Comparison of ENCODE assay signal across 9 mouse cellular contexts in genomic region chr11:120538955-120539284, GRCm38 (mm10). TPM values are rescaled to one million over a fixed set of nuclear protein-coding genes. Genes with fewer than 3 reads are reported as not detected.
DNase-seq lines count a peak whose midpoint lies in the region; ATAC-seq and TF ChIP-seq lines count a peak whose summit lies in the region.
"Had no signal": no experiment of that assay in that cellular context is flagged by ENCODE, and none has a peak within 500 bp of the region (broad histone marks: within the 10 kb centered on the region; RNA-seq: fewer than 3 reads in every experiment).

No protein-coding gene starts in this region.

- no peaks in the 10 kb centered on the region for H3K27me3 ChIP-seq in heart, adult 2 months (ENCODE audit: control insufficient read depth, insufficient read depth, low read length)
- no peaks in the 10 kb centered on the region for H3K27me3 ChIP-seq in MEL (ENCODE audit: control insufficient read depth in 1 of 2, insufficient read depth in 2 of 2, low read length in 2 of 2)
- peaks cover 6% of the 10 kb centered on the region; the same call in 1 of the 2 replicates for H3K27me3 ChIP-seq in hindbrain, embryonic 14.5 days (ENCODE audit: control insufficient read depth, insufficient read depth, low read length)

- H3K9me3 ChIP-seq in MEL (replicated peaks; ENCODE audit: insufficient read depth, low read length): no peaks in the 10 kb centered on the region
- no peaks in the 10 kb centered on the region for H3K9me3 ChIP-seq in hindbrain, embryonic 14.5 days (ENCODE audit: control insufficient read depth, low read length)

- no peak for TF ChIP-seq POLR2A in heart, adult 2 months (IDR thresholded peaks at IDR 0.05; ENCODE audit: insufficient read depth, low read depth, low read length)
- no peak for TF ChIP-seq POLR2A in MEL (IDR thresholded peaks at IDR 0.05; ENCODE audit: control insufficient read depth in 1 of 2, insufficient read depth in 1 of 2, low read depth in 1 of 2, low read length in 2 of 2, poor library complexity in 1 of 2)

- no peak for TF ChIP-seq EP300 in heart, adult 2 months (IDR thresholded peaks at IDR 0.05; ENCODE audit: insufficient read depth, low read depth, low read length)
- no peak for TF ChIP-seq EP300 in MEL (IDR thresholded peaks at IDR 0.05; ENCODE audit: low read depth in 1 of 2, low read length in 2 of 2)

- no peak for TF ChIP-seq RAD21 in MEL (IDR thresholded peaks at IDR 0.05; ENCODE audit: low read depth, low read length)

- intact Hi-C loops in heart, adult 2 months (cut with DNase I): loop anchor here (2.0 kb wide), 1 partner anchor 18 kb away; no protein-coding TSS in a partner anchor

- no peak for ATAC-seq in hindbrain, embryonic 14.5 days (ENCODE audit: low FRiP score)
- peak; percentile 74 for ATAC-seq in megakaryocyte progenitor cell, adult 5-6 weeks (replicated peaks; ENCODE audit: poor library complexity)

- no peaks in the 10 kb centered on the region for H3K79me2 ChIP-seq in heart, adult 2 months (replicated peaks; ENCODE audit: control insufficient read depth, insufficient read depth, low read length)
- H3K79me2 ChIP-seq in MEL (ENCODE audit: control insufficient read depth, insufficient read depth, low read length, poor library complexity): no peaks in the 10 kb centered on the region

- DNase-seq in heart, adult 2 months: no peak
- no peak for DNase-seq in heart, adult 9 months (ENCODE audit: low spot score in 2 of 2)
- DNase-seq in MEL (ENCODE audit: low read depth, low spot score): peak; percentile 67
- DNase-seq in hindbrain, embryonic 14.5 days (ENCODE audit: low spot score): no peak
- DNase-seq in cerebellum, postnatal 4 days (ENCODE audit: low spot score in 2 of 2): no peak
- no peak for DNase-seq in adrenal gland, adult (ENCODE audit: inconsistent age in 2 of 2, low spot score in 1 of 2)
- DNase-seq in Muller cell, postnatal 12 days (ENCODE audit: inconsistent ontology term): no peak

- no peak overlapping the region for H3K4me3 ChIP-seq in heart, adult 2 months
- no peak overlapping the region for H3K4me3 ChIP-seq in MEL (ENCODE audit: control insufficient read depth in 1 of 2, insufficient read depth in 1 of 2, low read depth in 2 of 2, low read length in 2 of 2)
- H3K4me3 ChIP-seq in hindbrain, embryonic 14.5 days (replicated peaks; ENCODE audit: low read length): no peak overlapping the region

- H3K36me3 ChIP-seq in heart, adult 2 months (ENCODE audit: control insufficient read depth, insufficient read depth, low read length): peaks cover 2% of the 10 kb centered on the region; the same call in 1 of the 2 replicates
- no peaks in the 10 kb centered on the region; a peak in 1 of 4 replicates for H3K36me3 ChIP-seq in MEL (ENCODE audit: control insufficient read depth in 1 of 2, insufficient read depth in 2 of 2, low read length in 2 of 2)
- peaks cover 26% of the 10 kb centered on the region for H3K36me3 ChIP-seq in hindbrain, embryonic 14.5 days (replicated peaks; ENCODE audit: control insufficient read depth, insufficient read depth)

- TF ChIP-seq CTCF in heart, adult 2 months (IDR thresholded peaks at IDR 0.05): no peak
- TF ChIP-seq CTCF in MEL (IDR thresholded peaks at IDR 0.05 in 2 of 3, conservative IDR thresholded peaks at IDR 0.05 in 1 of 3; ENCODE audit: control insufficient read depth in 1 of 3, insufficient read depth in 1 of 3, low read depth in 2 of 3, low read length in 3 of 3, poor library complexity in 1 of 3, severe bottlenecking in 1 of 3): no peak

- no peak overlapping the region for H3K4me2 ChIP-seq in hindbrain, embryonic 14.5 days (replicated peaks)

- H3K27ac ChIP-seq in heart, adult 2 months: peak overlapping the region; percentile 31; the same call in 1 of the 2 replicates
- no peak overlapping the region for H3K27ac ChIP-seq in MEL (ENCODE audit: control insufficient read depth, low read depth, low read length)
- peak overlapping the region; percentile 78 for H3K27ac ChIP-seq in hindbrain, embryonic 14.5 days

- H3K4me1 ChIP-seq in heart, adult 2 months (ENCODE audit: control insufficient read depth, insufficient read depth, low read length): peaks cover 18% of the 10 kb centered on the region
- peaks cover 0 to 10% of the 10 kb centered on the region in 2 experiments; a peak in 1 of 4 replicates for H3K4me1 ChIP-seq in MEL (ENCODE audit: control insufficient read depth in 1 of 2, insufficient read depth in 2 of 2, low read length in 2 of 2)
- peaks cover 20% of the 10 kb centered on the region for H3K4me1 ChIP-seq in hindbrain, embryonic 14.5 days (replicated peaks; ENCODE audit: control insufficient read depth, insufficient read depth, low read length)

- WGBS in heart, adult 2 months: 30% methylated on average over 8 of the region's 8 CpGs
- 39% methylated on average over 8 of the region's 8 CpGs for WGBS in hindbrain, embryonic 14.5 days

- no peak overlapping the region for H3K9ac ChIP-seq in heart, adult 2 months (ENCODE audit: low read depth, low read length)
- H3K9ac ChIP-seq in MEL (ENCODE audit: control insufficient read depth, low read depth, low read length, poor library complexity, severe bottlenecking): no peak overlapping the region
- peak overlapping the region; percentile 44; the same call in 1 of the 2 replicates for H3K9ac ChIP-seq in hindbrain, embryonic 14.5 days

TF ChIP-seq in MEL, 35 proteins besides CTCF, POLR2A, EP300 and RAD21:
- TF ChIP-seq HCFC1 (IDR thresholded peaks at IDR 0.05; ENCODE audit: low read depth, low read length) (no peak), E2F4 (IDR thresholded peaks at IDR 0.05; ENCODE audit: borderline replicate concordance, low read depth, low read length) (no peak), TCF12 (IDR thresholded peaks at IDR 0.05; ENCODE audit: low read depth, low read length) (no peak), MEF2A (IDR thresholded peaks at IDR 0.05; ENCODE audit: extremely low read depth, insufficient replicate concordance, low read depth, low read length, poor library complexity, severe bottlenecking) (no peak), SMC3 (IDR thresholded peaks at IDR 0.05; ENCODE audit: low read depth, low read length) (no peak), USF2 (IDR thresholded peaks at IDR 0.05; ENCODE audit: borderline replicate concordance in 1 of 2, insufficient read depth in 1 of 2, low read depth in 1 of 2, low read length in 2 of 2) (no peak), SIN3A (IDR thresholded peaks at IDR 0.05; ENCODE audit: low read length) (no peak)

RNA-seq across cellular contexts. Expression of gene Gcgr, which starts 8.4 kb away (rescaled TPM):
- under 1 TPM; 0.68 to 0.73 TPM for total RNA-seq in heart, adult 2 months (2021)
- polyA plus RNA-seq in heart, adult 2 months (2012; rRNA removed): 2.1 and 2.3 TPM in 2 replicates
- not detected in 2 replicates for total RNA-seq in MEL (2012; rRNA removed)
- polyA plus RNA-seq in MEL (2012; ENCODE audit: insufficient read depth in 1 of 2, insufficient read length in 2 of 2, low read depth in 1 of 2, low replicate concordance in 2 of 2, missing spikeins in 1 of 2): not detected
- 0.27 and 0.32 TPM in 2 replicates for polyA plus RNA-seq in hindbrain, embryonic 14.5 days (2014; fragmentation: Nextera tagmentation; extraction: Ambion mirVana)
- total RNA-seq in megakaryocyte progenitor cell, adult 5-6 weeks (2015): not detected in 2 replicates
- not detected in 2 replicates for total RNA-seq in megakaryocyte progenitor cell, adult 5-6 weeks (2017)

RNA-seq across cellular contexts. Expression of gene Mcrip1, which starts 10.6 kb away (rescaled TPM):
- 10 to 100 TPM; 38.5 to 43.9 TPM for total RNA-seq in heart, adult 2 months (2021)
- 84.9 and 97.4 TPM in 2 replicates for polyA plus RNA-seq in heart, adult 2 months (2012; rRNA removed)
- 27.2 and 36.6 TPM in 2 replicates for total RNA-seq in MEL (2012; rRNA removed)
- 10 to 100 TPM in 1 of 2 experiments, not detected in 1; 83.5 TPM for polyA plus RNA-seq in MEL (2012; ENCODE audit: insufficient read depth in 1 of 2, insufficient read length in 2 of 2, low read depth in 1 of 2, low replicate concordance in 2 of 2, missing spikeins in 1 of 2)
- 248 and 261 TPM in 2 replicates for polyA plus RNA-seq in hindbrain, embryonic 14.5 days (2014; fragmentation: Nextera tagmentation; extraction: Ambion mirVana)
- 71.6 and 75.3 TPM in 2 replicates for total RNA-seq in megakaryocyte progenitor cell, adult 5-6 weeks (2015)
- 24.2 and 25.8 TPM in 2 replicates for total RNA-seq in megakaryocyte progenitor cell, adult 5-6 weeks (2017)

RNA-seq across cellular contexts. Expression of gene Ppp1r27, which starts 12.0 kb away (rescaled TPM):
- total RNA-seq in heart, adult 2 months (2021): under 1 TPM in 1 of 2 experiments, not detected in 1; 0.34 TPM
- polyA plus RNA-seq in heart, adult 2 months (2012; rRNA removed): 0.64 and 0.96 TPM in 2 replicates
- total RNA-seq in MEL (2012; rRNA removed): not detected in 2 replicates
- not detected for polyA plus RNA-seq in MEL (2012; ENCODE audit: insufficient read depth in 1 of 2, insufficient read length in 2 of 2, low read depth in 1 of 2, low replicate concordance in 2 of 2, missing spikeins in 1 of 2)
- 0.29 TPM in 1 of 2 replicates, not detected in the other for polyA plus RNA-seq in hindbrain, embryonic 14.5 days (2014; fragmentation: Nextera tagmentation; extraction: Ambion mirVana)
- not detected in 2 replicates for total RNA-seq in megakaryocyte progenitor cell, adult 5-6 weeks (2015)
- total RNA-seq in megakaryocyte progenitor cell, adult 5-6 weeks (2017): 1.3 TPM in 1 of 2 replicates, not detected in the other
- total RNA-seq: left cerebral cortex, postnatal 4 days had no signal

RNA-seq across cellular contexts. Expression of gene P4hb, which starts 34.1 kb away (rescaled TPM):
- total RNA-seq in heart, adult 2 months (2021): 100 to 1,000 TPM; 221 to 246 TPM
- 115 and 174 TPM in 2 replicates for polyA plus RNA-seq in heart, adult 2 months (2012; rRNA removed)
- 625 and 639 TPM in 2 replicates for total RNA-seq in MEL (2012; rRNA removed)
- 1,000 to 10,000 TPM in 1 of 2 experiments, 100 to 1,000 TPM in 1; 563 to 1,152 TPM for polyA plus RNA-seq in MEL (2012; ENCODE audit: insufficient read depth in 1 of 2, insufficient read length in 2 of 2, low read depth in 1 of 2, low replicate concordance in 2 of 2, missing spikeins in 1 of 2)
- polyA plus RNA-seq in hindbrain, embryonic 14.5 days (2014; fragmentation: Nextera tagmentation; extraction: Ambion mirVana): 295 and 326 TPM in 2 replicates
- 669 and 748 TPM in 2 replicates for total RNA-seq in megakaryocyte progenitor cell, adult 5-6 weeks (2015)
- 1,254 and 1,320 TPM in 2 replicates for total RNA-seq in megakaryocyte progenitor cell, adult 5-6 weeks (2017)

RNA-seq across cellular contexts. Expression of gene Arhgdia, which starts 42.5 kb away (rescaled TPM):
- 100 to 1,000 TPM; 139 to 144 TPM for total RNA-seq in heart, adult 2 months (2021)
- 245 and 257 TPM in 2 replicates for polyA plus RNA-seq in heart, adult 2 months (2012; rRNA removed)
- 364 and 367 TPM in 2 replicates for total RNA-seq in MEL (2012; rRNA removed)
- 100 to 1,000 TPM; 601 to 821 TPM for polyA plus RNA-seq in MEL (2012; ENCODE audit: insufficient read depth in 1 of 2, insufficient read length in 2 of 2, low read depth in 1 of 2, low replicate concordance in 2 of 2, missing spikeins in 1 of 2)
- 435 and 490 TPM in 2 replicates for polyA plus RNA-seq in hindbrain, embryonic 14.5 days (2014; fragmentation: Nextera tagmentation; extraction: Ambion mirVana)
- 401 and 420 TPM in 2 replicates for total RNA-seq in megakaryocyte progenitor cell, adult 5-6 weeks (2015)
- total RNA-seq in megakaryocyte progenitor cell, adult 5-6 weeks (2017): 177 and 193 TPM in 2 replicates
